Mouse (Mus musculus): Measurements from ENCODE around the gene Gpc3. TPM values are rescaled to one million over a fixed set of nuclear protein-coding genes. Genes with fewer than 3 reads are reported as not detected.

The Gpc3 gene
- polyA plus RNA-seq, 1 experiment from 2014 or later = 35.8 TPM

GRCm38 (mm10) chrX:52449177-52449576 is 164.6 kb downstream of the Gpc3 start:
- no peak overlapping the region for H3K27ac ChIP-seq (ENCODE audit: low read length)
- no peak overlapping the region for H3K9ac ChIP-seq (replicated peaks; ENCODE audit: low read depth, low read length)
- H3K4me1 ChIP-seq (replicated peaks; ENCODE audit: control insufficient read depth, insufficient read depth, low read length) = 0 out of 2 replicates have a peak, but pooled peaks cover 2% of the 10 kb centered on the region
- 64% methylated on average over 2 of the region's 2 CpGs for WGBS
- no peaks in the 10 kb centered on the region for H3K9me3 ChIP-seq (ENCODE audit: control insufficient read depth, low read length)
- H3K4me3 ChIP-seq (replicated peaks; ENCODE audit: low read length) = no peak overlapping the region
- ATAC-seq = no peak
- H3K27me3 ChIP-seq (replicated peaks; ENCODE audit: control insufficient read depth, insufficient read depth, low read length) = no peaks in the 10 kb centered on the region
- no peak overlapping the region for H3K4me2 ChIP-seq (ENCODE audit: low read length)
- no peaks in the 10 kb centered on the region for H3K36me3 ChIP-seq (ENCODE audit: control insufficient read depth, insufficient read depth)

DNA sequence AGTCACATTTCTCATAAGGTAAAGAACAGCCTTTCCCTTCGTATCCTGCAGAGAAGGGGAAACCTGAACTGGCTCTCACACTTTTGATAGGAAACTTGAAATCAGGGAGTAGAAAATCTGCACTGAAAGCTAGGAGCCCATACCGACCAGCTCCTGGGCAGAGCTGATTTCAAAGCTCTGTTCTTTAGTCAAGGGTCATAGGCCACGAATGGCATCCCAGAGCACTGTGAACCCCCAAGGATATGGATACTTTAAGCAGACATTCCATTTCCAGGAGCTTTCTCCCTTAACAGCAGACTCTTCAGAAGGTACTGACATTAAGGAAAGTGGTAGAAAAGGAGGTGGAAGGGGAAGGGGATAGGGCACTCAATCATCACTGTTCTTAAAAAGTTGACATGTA is 165.3 kb downstream of the Gpc3 start:
- no peak overlapping the region for H3K27ac ChIP-seq (ENCODE audit: low read length)
- no peaks in the 10 kb centered on the region for H3K36me3 ChIP-seq (ENCODE audit: control insufficient read depth, insufficient read depth)
- H3K4me3 ChIP-seq (replicated peaks; ENCODE audit: low read length) = no peak overlapping the region
- H3K4me1 ChIP-seq (replicated peaks; ENCODE audit: control insufficient read depth, insufficient read depth, low read length) = 0 out of 2 replicates have a peak, but pooled peaks cover under 1% of the 10 kb centered on the region
- ATAC-seq = no peak
- H3K9me3 ChIP-seq (ENCODE audit: control insufficient read depth, low read length) = no peaks in the 10 kb centered on the region
- no peak overlapping the region for H3K4me2 ChIP-seq (ENCODE audit: low read length)
- H3K9ac ChIP-seq (replicated peaks; ENCODE audit: low read depth, low read length) = no peak overlapping the region
- 53% methylated on average over 3 of the region's 3 CpGs for WGBS
- no peaks in the 10 kb centered on the region for H3K27me3 ChIP-seq (replicated peaks; ENCODE audit: control insufficient read depth, insufficient read depth, low read length)

GRCm38 (mm10) chrX:52446530-52446929 is 167.2 kb downstream of the Gpc3 start:
- H3K9me3 ChIP-seq (ENCODE audit: control insufficient read depth, low read length) = no peaks in the 10 kb centered on the region
- ATAC-seq = no peak
- no peak overlapping the region for H3K4me2 ChIP-seq (ENCODE audit: low read length)

GRCm38 (mm10) chrX:52444977-52445376 is 168.8 kb downstream of the Gpc3 start:
- no peak for ATAC-seq
- H3K9ac ChIP-seq (replicated peaks; ENCODE audit: low read depth, low read length) = no peak overlapping the region
- H3K4me3 ChIP-seq (replicated peaks; ENCODE audit: low read length) = no peak overlapping the region
- H3K27me3 ChIP-seq (replicated peaks; ENCODE audit: control insufficient read depth, insufficient read depth, low read length) = no peaks in the 10 kb centered on the region
- no peaks in the 10 kb centered on the region for H3K36me3 ChIP-seq (ENCODE audit: control insufficient read depth, insufficient read depth)
- no peaks in the 10 kb centered on the region for H3K9me3 ChIP-seq (ENCODE audit: control insufficient read depth, low read length)
- WGBS = 86% methylated on average over 2 of the region's 2 CpGs
- no peaks in the 10 kb centered on the region for H3K4me1 ChIP-seq (replicated peaks; ENCODE audit: control insufficient read depth, insufficient read depth, low read length)
- H3K4me2 ChIP-seq (ENCODE audit: low read length) = no peak overlapping the region
- H3K27ac ChIP-seq (ENCODE audit: low read length) = no peak overlapping the region

More at GRCm38 (mm10) chrX:52446530-52446929, 167.2 kb downstream of the Gpc3 start:
- 74% methylated on average over 3 of the region's 3 CpGs for WGBS
- H3K9ac ChIP-seq (replicated peaks; ENCODE audit: low read depth, low read length) = no peak overlapping the region
- H3K36me3 ChIP-seq (ENCODE audit: control insufficient read depth, insufficient read depth) = no peaks in the 10 kb centered on the region
- no peaks in the 10 kb centered on the region for H3K4me1 ChIP-seq (replicated peaks; ENCODE audit: control insufficient read depth, insufficient read depth, low read length)
- H3K27ac ChIP-seq (ENCODE audit: low read length) = no peak overlapping the region
- H3K4me3 ChIP-seq (replicated peaks; ENCODE audit: low read length) = no peak overlapping the region
- H3K27me3 ChIP-seq (replicated peaks; ENCODE audit: control insufficient read depth, insufficient read depth, low read length) = no peaks in the 10 kb centered on the region

DNA sequence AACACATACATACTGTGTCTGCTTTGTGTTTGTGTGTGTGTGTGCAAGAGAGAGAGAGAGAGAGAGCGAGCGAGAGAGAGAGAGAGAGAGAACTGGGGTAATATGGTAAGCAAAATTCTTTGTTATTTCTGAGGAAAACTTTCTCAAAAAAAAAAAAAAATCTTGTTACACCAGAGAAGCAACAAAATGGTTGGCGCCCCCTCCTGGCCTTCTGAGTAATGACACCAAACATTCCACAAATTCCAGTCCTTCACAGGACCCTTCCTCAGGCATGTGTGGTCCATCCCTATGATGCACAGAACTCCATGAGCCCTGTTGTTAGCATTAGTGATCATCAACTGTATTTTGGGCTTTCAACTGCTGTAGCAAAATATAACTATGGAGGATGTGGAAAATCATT is 172.0 kb downstream of the Gpc3 start:
- ATAC-seq = no peak
- no peak overlapping the region for H3K4me2 ChIP-seq (ENCODE audit: low read length)
- WGBS = 61% methylated on average over 3 of the region's 3 CpGs
- H3K27me3 ChIP-seq (replicated peaks; ENCODE audit: control insufficient read depth, insufficient read depth, low read length) = no peaks in the 10 kb centered on the region; the same call in 1 of the 2 replicates
- no peaks in the 10 kb centered on the region for H3K9me3 ChIP-seq (ENCODE audit: control insufficient read depth, low read length)
- H3K9ac ChIP-seq (replicated peaks; ENCODE audit: low read depth, low read length) = no peak overlapping the region
- no peaks in the 10 kb centered on the region for H3K36me3 ChIP-seq (ENCODE audit: control insufficient read depth, insufficient read depth)
- H3K27ac ChIP-seq (ENCODE audit: low read length) = no peak overlapping the region
- no peak overlapping the region for H3K4me3 ChIP-seq (replicated peaks; ENCODE audit: low read length)
- no peaks in the 10 kb centered on the region for H3K4me1 ChIP-seq (replicated peaks; ENCODE audit: control insufficient read depth, insufficient read depth, low read length)

GRCm38 (mm10) chrX:52439421-52439820 is 174.3 kb downstream of the Gpc3 start:
- Histone ChIP-seq H3K27me3 (replicated peaks; ENCODE audit: control insufficient read depth, insufficient read depth, low read length) (no peaks in the 10 kb centered on the region; the same call in 1 of the 2 replicates), H3K4me1 (replicated peaks; ENCODE audit: control insufficient read depth, insufficient read depth, low read length) (no peaks in the 10 kb centered on the region), H3K36me3 (ENCODE audit: control insufficient read depth, insufficient read depth) (no peaks in the 10 kb centered on the region), H3K9me3 (ENCODE audit: control insufficient read depth, low read length) (no peaks in the 10 kb centered on the region), H3K4me2 (ENCODE audit: low read length) (no peak overlapping the region), H3K9ac (replicated peaks; ENCODE audit: low read depth, low read length) (no peak overlapping the region), H3K4me3 (replicated peaks; ENCODE audit: low read length) (no peak overlapping the region), H3K27ac (ENCODE audit: low read length) (no peak overlapping the region)
- no peak for ATAC-seq
- 42% methylated on average over 5 of the region's 5 CpGs for WGBS

- Histone ChIP-seq H3K9ac (replicated peaks; ENCODE audit: low read depth, low read length) (no peak overlapping the region), H3K27me3 (replicated peaks; ENCODE audit: control insufficient read depth, insufficient read depth, low read length) (no peaks in the 10 kb centered on the region), H3K4me2 (ENCODE audit: low read length) (no peak overlapping the region), H3K9me3 (ENCODE audit: control insufficient read depth, low read length) (no peaks in the 10 kb centered on the region), H3K27ac (ENCODE audit: low read length) (no peak overlapping the region), H3K4me3 (replicated peaks; ENCODE audit: low read length) (no peak overlapping the region), H3K36me3 (ENCODE audit: control insufficient read depth, insufficient read depth) (no peaks in the 10 kb centered on the region), H3K4me1 (replicated peaks; ENCODE audit: control insufficient read depth, insufficient read depth, low read length) (no peaks in the 10 kb centered on the region)
- 88% methylated on average over 5 of the region's 5 CpGs for WGBS
- ATAC-seq = no peak
These were observed 188.1 kb downstream of the Gpc3 start for GRCm38 (mm10) chrX:52425605-52426004.

GRCm38 (mm10) chrX:52419850-52420249 is 193.9 kb downstream of the Gpc3 start:
- H3K4me1 ChIP-seq (replicated peaks; ENCODE audit: control insufficient read depth, insufficient read depth, low read length) = no peaks in the 10 kb centered on the region
- WGBS = 47% methylated on average over 3 of the region's 3 CpGs
- no peak overlapping the region for H3K9ac ChIP-seq (replicated peaks; ENCODE audit: low read depth, low read length)
- no peak for ATAC-seq
- H3K4me3 ChIP-seq (replicated peaks; ENCODE audit: low read length) = no peak overlapping the region
- H3K9me3 ChIP-seq (ENCODE audit: control insufficient read depth, low read length) = no peaks in the 10 kb centered on the region
- no peaks in the 10 kb centered on the region for H3K36me3 ChIP-seq (ENCODE audit: control insufficient read depth, insufficient read depth)
- H3K4me2 ChIP-seq (ENCODE audit: low read length) = no peak overlapping the region
- H3K27ac ChIP-seq (ENCODE audit: low read length) = no peak overlapping the region
- H3K27me3 ChIP-seq (replicated peaks; ENCODE audit: control insufficient read depth, insufficient read depth, low read length) = no peaks in the 10 kb centered on the region

DNA sequence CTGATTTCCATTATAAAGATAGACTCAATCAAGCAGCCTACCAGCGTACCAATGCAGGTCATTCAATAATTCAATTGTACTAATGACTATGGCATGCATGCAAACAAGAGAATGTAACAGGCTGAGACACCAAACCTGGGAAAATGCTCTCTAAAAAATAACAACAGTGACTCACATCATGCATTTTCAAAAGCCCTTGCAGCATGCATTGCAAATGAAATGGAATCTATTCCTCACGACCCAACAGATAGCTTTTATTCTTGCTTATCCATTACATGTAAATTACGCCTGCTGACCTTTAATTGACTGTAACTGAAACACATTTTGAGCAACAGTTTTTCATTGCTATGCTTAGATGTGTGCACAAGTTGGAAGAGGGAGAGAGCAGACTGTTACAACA is 200.8 kb downstream of the Gpc3 start:
- 39% methylated on average over 3 of the region's 3 CpGs for WGBS
- Histone ChIP-seq H3K36me3 (ENCODE audit: control insufficient read depth, insufficient read depth) (no peaks in the 10 kb centered on the region), H3K27me3 (replicated peaks; ENCODE audit: control insufficient read depth, insufficient read depth, low read length) (no peaks in the 10 kb centered on the region), H3K9ac (replicated peaks; ENCODE audit: low read depth, low read length) (no peak overlapping the region), H3K4me2 (ENCODE audit: low read length) (no peak overlapping the region), H3K27ac (ENCODE audit: low read length) (no peak overlapping the region), H3K4me3 (replicated peaks; ENCODE audit: low read length) (no peak overlapping the region), H3K9me3 (ENCODE audit: control insufficient read depth, low read length) (no peaks in the 10 kb centered on the region), H3K4me1 (replicated peaks; ENCODE audit: control insufficient read depth, insufficient read depth, low read length) (no peaks in the 10 kb centered on the region)
- peak; percentile 38; the same call in 1 of the 2 replicates for ATAC-seq

DNA sequence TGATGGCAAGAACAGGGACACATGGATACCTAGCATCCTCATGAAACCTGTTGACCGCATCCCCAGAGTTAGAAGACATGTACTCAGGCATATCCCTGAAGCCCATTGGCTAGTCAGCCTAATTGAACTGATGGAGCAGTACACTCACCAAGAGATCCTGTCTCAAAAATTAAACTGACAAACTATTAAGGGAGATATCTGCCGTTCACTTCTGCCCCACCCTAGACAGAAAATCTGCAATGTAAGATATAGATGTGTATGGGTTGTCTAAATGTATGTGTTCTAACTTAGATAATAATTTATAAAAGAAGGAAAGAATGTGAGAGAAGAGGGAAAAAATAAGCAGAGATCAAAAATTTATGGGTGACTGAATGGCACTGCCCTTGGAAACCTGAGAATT is 212.6 kb downstream of the Gpc3 start:
- no peak overlapping the region for H3K27ac ChIP-seq (ENCODE audit: low read length)

More for the DNA sequence above, 212.6 kb downstream of the Gpc3 start:
- H3K9ac ChIP-seq (replicated peaks; ENCODE audit: low read depth, low read length) = no peak overlapping the region
- H3K4me2 ChIP-seq (ENCODE audit: low read length) = no peak overlapping the region
- no peaks in the 10 kb centered on the region for H3K27me3 ChIP-seq (replicated peaks; ENCODE audit: control insufficient read depth, insufficient read depth, low read length)
- no peaks in the 10 kb centered on the region for H3K36me3 ChIP-seq (ENCODE audit: control insufficient read depth, insufficient read depth)
- H3K9me3 ChIP-seq (ENCODE audit: control insufficient read depth, low read length) = no peaks in the 10 kb centered on the region
- no peak for ATAC-seq
- no peak overlapping the region for H3K4me3 ChIP-seq (replicated peaks; ENCODE audit: low read length)
- WGBS = 95% methylated on average over 2 of the region's 2 CpGs
- H3K4me1 ChIP-seq (replicated peaks; ENCODE audit: control insufficient read depth, insufficient read depth, low read length) = no peaks in the 10 kb centered on the region
